10 mouse cellular contexts compared by ENCODE assay signal in genomic region chr4:128730271-128730670, GRCm38 (mm10). TPM values are rescaled to one million over a fixed set of nuclear protein-coding genes. Genes with fewer than 3 reads are reported as not detected.
DNase-seq lines count a peak whose midpoint lies in the region; ATAC-seq and TF ChIP-seq lines count a peak whose summit lies in the region.
"Had no signal": no experiment of that assay in that cellular context is flagged by ENCODE, and none has a peak within 500 bp of the region (broad histone marks: within the 10 kb centered on the region; RNA-seq: fewer than 3 reads in every experiment).

No protein-coding gene starts in this region.

- TF ChIP-seq EP300 in heart, adult 2 months (IDR thresholded peaks at IDR 0.05; ENCODE audit: insufficient read depth, low read depth, low read length), result no peak
- no peak for TF ChIP-seq EP300 in liver, embryonic 14.5 days (IDR thresholded peaks at IDR 0.05; ENCODE audit: low read depth)

- peak overlapping the region; percentile 90 for H3K4me3 ChIP-seq in heart, adult 2 months
- H3K4me3 ChIP-seq in forebrain, embryonic 15.5 days, result peak overlapping the region; percentile 75
- no peak overlapping the region; a peak in 1 of 4 replicates for H3K4me3 ChIP-seq in liver, embryonic 14.5 days (ENCODE audit: insufficient read depth in 1 of 2, low read depth in 2 of 2, low read length in 2 of 2)

- no peak for TF ChIP-seq CTCF in heart, adult 2 months (IDR thresholded peaks at IDR 0.05)
- no peak for TF ChIP-seq CTCF in liver, embryonic 14.5 days (IDR thresholded peaks at IDR 0.05; ENCODE audit: low read depth)

- H3K27ac ChIP-seq in heart, adult 2 months, result peak overlapping the region; percentile 90
- peak overlapping the region; percentile 93 for H3K27ac ChIP-seq in forebrain, embryonic 15.5 days (replicated peaks)
- H3K27ac ChIP-seq in liver, embryonic 14.5 days, result no peak overlapping the region

- ATAC-seq in forebrain, embryonic 15.5 days (replicated peaks), result no peak
- no peak for ATAC-seq in liver, embryonic 14.5 days (ENCODE audit: insufficient read depth)

- intact Hi-C loops in heart, adult 2 months (cut with DNase I), result no loop called here

- peak overlapping the region; percentile 77 for H3K4me2 ChIP-seq in forebrain, embryonic 15.5 days (replicated peaks)
- H3K4me2 ChIP-seq in liver, embryonic 14.5 days (ENCODE audit: low read depth), result peak overlapping the region; percentile 88

- no peak for DNase-seq in heart, adult 2 months
- DNase-seq in heart, adult 11 months, result no peak
- peak; percentile 63 for DNase-seq in 3T3-L1 (ENCODE audit: low read depth, low spot score)
- DNase-seq in liver, embryonic 14.5 days (ENCODE audit: low read depth in 3 of 3, low spot score in 3 of 3), result no peak
- no peak for DNase-seq in spleen, adult 18-20 months
- no peak for DNase-seq in urinary bladder, postnatal 14 days (ENCODE audit: low spot score)
- DNase-seq in right cerebral cortex, postnatal 36 days (ENCODE audit: low spot score in 2 of 2), result no peak
- DNase-seq: adrenal gland, postnatal 36 days had no signal

- H3K27me3 ChIP-seq in heart, adult 2 months (ENCODE audit: control insufficient read depth, insufficient read depth, low read length), result no peaks in the 10 kb centered on the region
- H3K27me3 ChIP-seq in forebrain, embryonic 15.5 days, result no peaks in the 10 kb centered on the region
- no peaks in the 10 kb centered on the region for H3K27me3 ChIP-seq in liver, embryonic 14.5 days (ENCODE audit: control insufficient read depth, insufficient read depth, low read length)

- no peaks in the 10 kb centered on the region for H3K9me3 ChIP-seq in forebrain, embryonic 15.5 days
- H3K9me3 ChIP-seq in liver, embryonic 14.5 days (ENCODE audit: control insufficient read depth, low read length), result no peaks in the 10 kb centered on the region

- peaks cover 4% of the 10 kb centered on the region for H3K79me2 ChIP-seq in heart, adult 2 months (replicated peaks; ENCODE audit: control insufficient read depth, insufficient read depth, low read length)

- TF ChIP-seq POLR2A in heart, adult 2 months (IDR thresholded peaks at IDR 0.05; ENCODE audit: insufficient read depth, low read depth, low read length), result no peak

- no peak overlapping the region for H3K9ac ChIP-seq in heart, adult 2 months (ENCODE audit: low read depth, low read length)
- H3K9ac ChIP-seq in forebrain, embryonic 15.5 days (replicated peaks), result peak overlapping the region; percentile 100
- no peak overlapping the region for H3K9ac ChIP-seq in liver, embryonic 14.5 days (replicated peaks)

- peaks cover 31% of the 10 kb centered on the region for H3K4me1 ChIP-seq in heart, adult 2 months (ENCODE audit: control insufficient read depth, insufficient read depth, low read length)
- peaks cover 75% of the 10 kb centered on the region for H3K4me1 ChIP-seq in forebrain, embryonic 15.5 days
- peaks cover 22 to 34% of the 10 kb centered on the region in 2 experiments for H3K4me1 ChIP-seq in liver, embryonic 14.5 days (replicated peaks; ENCODE audit: control insufficient read depth in 2 of 2, insufficient read depth in 2 of 2, low read length in 1 of 2)

- 21% methylated on average over 6 of the region's 6 CpGs for WGBS in heart, adult 2 months
- 16% methylated on average over 6 of the region's 6 CpGs for WGBS in forebrain, embryonic 15.5 days
- 88% methylated on average over 6 of the region's 6 CpGs for WGBS in liver, embryonic 14.5 days (ENCODE audit: insufficient replicate concordance)

- H3K36me3 ChIP-seq in heart, adult 2 months (ENCODE audit: control insufficient read depth, insufficient read depth, low read length), result peaks cover 12% of the 10 kb centered on the region
- 0 out of 2 replicates have a peak, but pooled peaks cover 3% of the 10 kb centered on the region for H3K36me3 ChIP-seq in forebrain, embryonic 15.5 days
- H3K36me3 ChIP-seq in liver, embryonic 14.5 days (replicated peaks; ENCODE audit: control insufficient read depth, insufficient read depth, low read depth), result peaks cover 2% of the 10 kb centered on the region

RNA-seq across cellular contexts. Expression of gene A3galt2, which starts 24.9 kb away (rescaled TPM):
- total RNA-seq in heart, adult 2 months (2021), result under 1 TPM; 0.08 to 0.16 TPM
- 0.15 and 0.37 TPM in 2 replicates for polyA plus RNA-seq in heart, adult 2 months (2012; rRNA removed)
- 0.45 and 0.61 TPM in 2 replicates for polyA plus RNA-seq in forebrain, embryonic 15.5 days (2015; fragmentation: Nextera tagmentation; extraction: Ambion mirVana)
- 0.06 and 0.09 TPM in 2 replicates for polyA plus RNA-seq in liver, embryonic 14.5 days (2012; rRNA removed)
- polyA plus RNA-seq in liver, embryonic 14.5 days (2014; fragmentation: Nextera tagmentation; extraction: Ambion mirVana), result 0.04 TPM in 1 of 2 replicates, not detected in the other
- total RNA-seq: gastrocnemius, adult 18-20 months had no signal

Comparison
In these comparisons a context has a peak if more than half of its experiments do, and no peak if none do; other contexts are left out.
1. H3K4me3 ChIP-seq: peak in heart, adult 2 months (single experiment) and forebrain, embryonic 15.5 days (single experiment); none in liver, embryonic 14.5 days (0 of 2).